Mouse (Mus musculus) heart, embryonic 16.5 days (tissue): Measurements from ENCODE around the gene Il17d. TPM values are rescaled to one million over a fixed set of nuclear protein-coding genes. Genes with fewer than 3 reads are reported as not detected.

Experiments used
- ATAC-seq: fragments of 200-750 bp; cut with Nextera tagmentation; replicated peaks from 2 replicates; pipeline ENCODE4 v1.8.0; 2017; ENCODE audit warnings: moderate number of reproducible peaks; ENCODE audit not compliant: insufficient read depth, low FRiP score; ENCODE audit errors: extremely low read depth
- H3K27ac ChIP-seq: fragments of 300-500 bp; sonication (generic); 2 replicates; pipeline ENCODE4 v1.5.1; 2014; ENCODE audit warnings: mild to moderate bottlenecking, low read length, control low read depth, moderate library complexity
- H3K27me3 ChIP-seq: fragments of 300-500 bp; sonication (generic); 2 replicates; pipeline ENCODE4 v1.6.1; 2014; ENCODE audit warnings: low read length, mixed read lengths; ENCODE audit not compliant: control insufficient read depth, insufficient read depth
- H3K36me3 ChIP-seq: fragments of 300-500 bp; sonication (generic); 2 replicates; pipeline ENCODE4 v1.6.1; 2014; ENCODE audit not compliant: control insufficient read depth, insufficient read depth
- H3K4me1 ChIP-seq: fragments of 300-500 bp; sonication (generic); 2 replicates; pipeline ENCODE4 v1.6.1; 2014; ENCODE audit warnings: low read length, mixed read lengths; ENCODE audit not compliant: control insufficient read depth, insufficient read depth
- H3K4me2 ChIP-seq: fragments of 300-500 bp; sonication (generic); 2 replicates; pipeline ENCODE4 v1.6.1; 2014; ENCODE audit warnings: low read depth, mild to moderate bottlenecking, control low read depth, low read length
- H3K4me3 ChIP-seq: fragments of 300-500 bp; sonication (generic); 2 replicates; pipeline ENCODE4 v1.5.1; 2014; ENCODE audit warnings: mild to moderate bottlenecking, control low read depth, low read length
- H3K9ac ChIP-seq: fragments of 300-500 bp; sonication (generic); 2 replicates; pipeline ENCODE4 v1.6.1; 2014; ENCODE audit warnings: low read length, control low read depth
- H3K9me3 ChIP-seq: fragments of 300-500 bp; sonication (generic); replicated peaks from 2 replicates; pipeline ENCODE4 v1.6.1; 2016; ENCODE audit warnings: low read length; ENCODE audit not compliant: control insufficient read depth
- WGBS: fragments of 180-500 bp; shearing (Covaris S2); extraction: QIAGEN DNeasy Blood & Tissue Kit; methylation state at CpG from one replicate; pipeline ENCODE4 v1.1.7; 2014; 5-methylcytosine and 5-hydroxymethylcytosine counted together
- polyA plus RNA-seq: library from polyadenylated mRNA; unstranded; fragments of >200 nt; fragmentation: Nextera tagmentation; extraction: Ambion mirVana; gene quantifications from 2 replicates; pipeline ENCODE4 v1.2.1, GENCODE M21; 2015

The Il17d gene
- polyA plus RNA-seq, 1 experiment from 2014 or later, result 2.0 TPM

- ATAC-seq, result no peak
Observed at GRCm38 (mm10) chr14:57517001-57517400, 7.6 kb upstream of the Il17d start.

DNA sequence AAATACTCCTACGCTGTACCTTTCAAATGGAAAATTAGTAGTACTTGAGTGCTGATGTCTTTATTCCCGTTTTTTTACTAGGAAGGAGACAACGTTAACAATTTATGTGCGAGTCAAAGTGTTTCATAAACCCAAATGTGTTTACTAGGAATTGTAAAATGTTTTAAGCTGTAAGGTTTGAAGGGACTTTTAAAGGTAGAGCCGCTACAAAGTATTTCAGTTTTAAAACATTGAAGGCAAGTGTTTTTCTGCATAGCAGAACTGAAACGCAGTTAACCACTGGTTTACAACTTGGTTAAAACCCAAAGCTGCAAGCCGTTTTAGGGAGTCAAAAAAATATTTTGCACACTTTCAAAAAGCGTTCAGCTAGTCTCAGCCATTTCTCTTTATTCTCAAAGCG, 815 bp upstream of the Il17d start:
- Histone ChIP-seq H3K4me3 (no peak overlapping the region), H3K4me1 (0 out of 2 replicates have a peak, but pooled peaks cover 3% of the 10 kb centered on the region), H3K9ac (no peak overlapping the region), H3K27ac (no peak overlapping the region), H3K27me3 (peaks cover 16% of the 10 kb centered on the region), H3K9me3 (no peaks in the 10 kb centered on the region), H3K36me3 (no peaks in the 10 kb centered on the region), H3K4me2 (no peak overlapping the region)
- no peak for ATAC-seq
- 94% methylated on average over 9 of the region's 9 CpGs for WGBS

More at GRCm38 (mm10) chr14:57517001-57517400, 7.6 kb upstream of the Il17d start:
- Histone ChIP-seq H3K9ac (no peak overlapping the region), H3K4me3 (no peak overlapping the region), H3K4me2 (no peak overlapping the region), H3K36me3 (no peaks in the 10 kb centered on the region), H3K27ac (no peak overlapping the region), H3K27me3 (no peaks in the 10 kb centered on the region), H3K4me1 (peaks cover 3% of the 10 kb centered on the region; the same call in 1 of the 2 replicates), H3K9me3 (no peaks in the 10 kb centered on the region)
- WGBS, result 84% methylated on average over 7 of the region's 7 CpGs

- H3K4me3 ChIP-seq, result peak overlapping the region; percentile 71
- H3K9ac ChIP-seq, result peak overlapping the region; percentile 74
- peak overlapping the region; percentile 69 for H3K4me2 ChIP-seq
- H3K4me1 ChIP-seq, result peaks cover 9% of the 10 kb centered on the region
- H3K9me3 ChIP-seq, result no peaks in the 10 kb centered on the region
- H3K36me3 ChIP-seq, result no peaks in the 10 kb centered on the region
- no peak overlapping the region for H3K27ac ChIP-seq
- peak; percentile 69 for ATAC-seq
- 1% methylated on average over 55 of the region's 60 CpGs for WGBS
- H3K27me3 ChIP-seq, result peaks cover 16% of the 10 kb centered on the region
Observed at GRCm38 (mm10) chr14:57525388-57526049, 942 bp downstream of the Il17d start.

GRCm38 (mm10) chr14:57526050-57526623, 1.6 kb downstream of the Il17d start:
- WGBS, result 54% methylated on average over 10 of the region's 10 CpGs
- no peaks in the 10 kb centered on the region for H3K36me3 ChIP-seq
- no peaks in the 10 kb centered on the region for H3K9me3 ChIP-seq
- H3K4me2 ChIP-seq, result peak overlapping the region; percentile 69
- no peak for ATAC-seq
- no peak overlapping the region for H3K9ac ChIP-seq
- no peak overlapping the region for H3K27ac ChIP-seq
- H3K27me3 ChIP-seq, result peaks cover 16% of the 10 kb centered on the region
- peaks cover 9% of the 10 kb centered on the region for H3K4me1 ChIP-seq
- peak overlapping the region; percentile 71 for H3K4me3 ChIP-seq

DNA sequence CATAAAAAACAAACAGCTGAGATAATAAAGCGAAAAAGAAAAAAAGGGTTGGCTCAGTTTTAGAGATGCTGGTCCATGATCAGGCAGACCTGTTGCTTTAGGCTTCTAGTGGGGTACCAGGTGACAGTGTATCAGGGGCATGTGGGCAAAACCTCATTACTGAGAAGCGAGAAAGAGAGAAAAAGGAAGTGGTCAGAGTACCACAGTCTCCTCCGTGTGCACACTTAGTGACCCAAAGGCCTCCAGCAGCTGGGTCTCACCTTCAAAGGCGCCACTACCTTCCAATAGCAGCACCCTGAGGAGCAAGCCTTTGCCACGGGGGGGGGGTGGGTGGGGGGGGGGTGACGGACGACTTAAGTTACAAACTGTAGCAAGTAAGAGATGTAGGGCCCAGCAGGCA, 2.5 kb downstream of the Il17d start:
- peaks cover 16% of the 10 kb centered on the region for H3K27me3 ChIP-seq
- no peak overlapping the region for H3K4me3 ChIP-seq
- ATAC-seq, result no peak
- WGBS, result 38% methylated on average over 7 of the region's 7 CpGs
- H3K4me2 ChIP-seq, result no peak overlapping the region
- H3K27ac ChIP-seq, result no peak overlapping the region
- no peaks in the 10 kb centered on the region for H3K36me3 ChIP-seq
- peaks cover 9% of the 10 kb centered on the region for H3K4me1 ChIP-seq
- H3K9me3 ChIP-seq, result no peaks in the 10 kb centered on the region
- H3K9ac ChIP-seq, result no peak overlapping the region

DNA sequence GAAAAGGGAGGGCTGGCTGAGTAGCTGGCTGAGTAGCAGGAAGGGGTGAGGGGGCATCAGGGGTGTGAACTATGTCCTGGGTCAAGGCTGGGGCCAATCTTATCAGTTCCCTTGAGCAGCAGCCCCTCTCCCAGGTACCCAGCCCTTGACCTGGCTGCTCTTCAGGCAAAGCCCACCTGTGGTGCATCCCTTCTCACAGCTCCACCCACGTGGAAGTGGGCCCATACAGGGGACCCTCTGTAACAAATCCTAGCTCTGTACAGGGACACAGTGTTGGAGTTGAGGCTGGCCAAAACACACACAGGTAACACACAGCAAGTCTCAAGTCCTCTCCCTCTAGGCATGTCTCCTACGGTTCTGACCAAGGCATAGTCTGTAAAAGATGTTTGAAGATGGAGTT, 3.0 kb downstream of the Il17d start:
- no peak for ATAC-seq
- Histone ChIP-seq H3K9me3 (no peaks in the 10 kb centered on the region), H3K27me3 (peaks cover 13% of the 10 kb centered on the region), H3K4me2 (no peak overlapping the region), H3K4me3 (no peak overlapping the region), H3K27ac (no peak overlapping the region), H3K4me1 (peaks cover 9% of the 10 kb centered on the region), H3K9ac (no peak overlapping the region), H3K36me3 (no peaks in the 10 kb centered on the region)
- 46% methylated on average over 2 of the region's 2 CpGs for WGBS

DNA sequence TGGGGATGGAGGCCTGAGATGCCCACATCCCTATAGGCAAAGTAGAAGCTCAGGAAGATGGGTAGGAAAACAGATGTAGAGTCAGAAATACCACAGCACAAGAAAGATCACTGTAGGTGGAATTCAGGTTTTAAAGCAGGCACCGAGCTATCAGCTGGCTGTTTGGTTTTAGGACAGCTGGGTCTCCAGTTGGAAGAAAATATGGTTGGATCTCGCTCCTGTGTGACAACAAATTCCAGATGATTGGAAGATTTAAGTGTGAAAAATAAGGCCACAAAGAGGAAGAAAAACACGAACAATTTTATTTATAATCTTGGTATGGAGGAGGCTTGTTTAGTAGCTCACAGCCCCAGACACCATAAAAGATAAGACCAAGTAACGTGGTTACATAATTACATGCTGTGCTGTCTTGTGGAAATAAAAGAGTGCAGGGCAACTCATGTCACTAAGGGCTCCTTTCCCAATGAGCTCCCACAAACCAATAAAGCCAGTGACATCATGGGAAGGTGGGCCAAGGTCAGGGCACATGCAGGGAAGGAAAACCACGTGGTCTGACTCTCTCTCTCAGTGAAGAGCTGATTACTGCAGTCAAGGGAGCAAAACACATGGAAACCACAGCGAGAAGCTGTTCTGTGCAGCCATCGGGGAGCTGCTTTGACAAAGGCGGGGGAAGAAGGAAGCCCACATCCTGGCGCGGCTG, 4.7 kb downstream of the Il17d start:
- peaks cover 3% of the 10 kb centered on the region; the same call in 1 of the 2 replicates for H3K27me3 ChIP-seq

GRCm38 (mm10) chr14:57529786-57530515, 5.4 kb downstream of the Il17d start:
- no peak for ATAC-seq
- H3K4me3 ChIP-seq, result no peak overlapping the region
- no peak overlapping the region for H3K4me2 ChIP-seq
- H3K9me3 ChIP-seq, result no peaks in the 10 kb centered on the region
- no peaks in the 10 kb centered on the region for H3K36me3 ChIP-seq
- 75% methylated on average over 5 of the region's 5 CpGs for WGBS
- no peak overlapping the region for H3K9ac ChIP-seq
- H3K27me3 ChIP-seq, result peaks cover 3% of the 10 kb centered on the region; the same call in 1 of the 2 replicates
- no peak overlapping the region for H3K27ac ChIP-seq
- H3K4me1 ChIP-seq, result peaks cover 20% of the 10 kb centered on the region

More for the DNA sequence above, 4.7 kb downstream of the Il17d start:
- Histone ChIP-seq H3K4me2 (no peak overlapping the region), H3K4me3 (no peak overlapping the region), H3K4me1 (peaks cover 13% of the 10 kb centered on the region), H3K9ac (no peak overlapping the region), H3K9me3 (no peaks in the 10 kb centered on the region), H3K27ac (no peak overlapping the region), H3K36me3 (no peaks in the 10 kb centered on the region)
- ATAC-seq, result 0 out of 2 replicates have a peak, but pooled peaks have one; percentile 20
- WGBS, result 38% methylated on average over 10 of the region's 10 CpGs
